Mouse (Mus musculus) left cerebral cortex, adult 8-10 months (tissue): ENCODE data around the gene Zfp654. TPM values are rescaled to one million over a fixed set of nuclear protein-coding genes. Genes with fewer than 3 reads are reported as not detected.

Experiments used
- DNase-seq, 2 experiments: peaks; one replicate each; pipeline ENCODE4 v3.0.0; 2022; ENCODE audit warnings: low spot score in 2 of 2
- total RNA-seq, 4 experiments: library from RNA; stranded (reverse); gene quantifications; 2 replicates each; pipeline ENCODE4 v1.2.4; 2022

Zfp654 gene
- total RNA-seq, 4 experiments from 2014 or later: 16.9 to 20.5 (median 18.3) TPM

DNA sequence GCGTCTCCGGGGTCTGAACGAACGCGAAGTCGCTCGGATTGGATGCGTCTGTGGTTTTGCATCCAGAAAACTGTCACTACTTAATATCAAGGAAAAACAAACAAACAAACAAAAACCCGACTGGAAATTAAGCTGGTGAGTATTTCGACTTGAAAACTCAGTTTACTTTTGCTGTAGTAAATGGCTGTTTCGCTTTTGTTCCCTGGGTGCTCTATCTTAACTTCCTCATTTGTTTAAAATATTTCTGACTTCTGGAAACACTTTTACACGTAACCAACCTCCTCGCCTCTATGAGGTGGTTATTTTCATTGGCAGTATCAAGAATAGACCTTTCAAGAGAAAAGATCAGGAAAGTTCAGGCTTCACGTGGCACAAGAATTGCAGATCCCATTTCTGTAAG is 1.4 kb upstream of the Zfp654 start:
- DNase-seq: no peak

DNA sequence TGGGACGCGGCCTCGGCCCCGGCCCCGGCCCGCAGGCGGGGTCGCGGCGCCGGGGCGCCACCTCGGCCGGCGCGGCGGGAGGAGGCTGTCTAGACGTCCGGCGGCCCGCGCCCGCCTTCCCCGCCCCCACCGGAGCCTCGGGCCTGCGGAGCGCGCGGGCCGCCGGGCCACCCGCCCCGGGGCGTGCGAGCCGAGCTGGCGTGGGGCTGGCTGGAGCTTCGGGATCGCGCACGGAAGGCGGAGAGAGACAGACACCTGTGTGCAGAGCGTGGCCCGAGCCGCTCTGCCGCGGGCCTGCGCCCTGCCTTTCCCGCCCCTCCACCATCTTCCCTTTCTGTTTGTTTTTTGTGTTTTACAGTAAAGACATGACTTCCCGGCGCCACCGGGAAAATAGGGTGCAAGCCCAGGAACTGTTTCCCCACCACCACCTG is 1.0 kb upstream of the Zfp654 start:
- peak; percentile 15 to 18 for DNase-seq

DNA sequence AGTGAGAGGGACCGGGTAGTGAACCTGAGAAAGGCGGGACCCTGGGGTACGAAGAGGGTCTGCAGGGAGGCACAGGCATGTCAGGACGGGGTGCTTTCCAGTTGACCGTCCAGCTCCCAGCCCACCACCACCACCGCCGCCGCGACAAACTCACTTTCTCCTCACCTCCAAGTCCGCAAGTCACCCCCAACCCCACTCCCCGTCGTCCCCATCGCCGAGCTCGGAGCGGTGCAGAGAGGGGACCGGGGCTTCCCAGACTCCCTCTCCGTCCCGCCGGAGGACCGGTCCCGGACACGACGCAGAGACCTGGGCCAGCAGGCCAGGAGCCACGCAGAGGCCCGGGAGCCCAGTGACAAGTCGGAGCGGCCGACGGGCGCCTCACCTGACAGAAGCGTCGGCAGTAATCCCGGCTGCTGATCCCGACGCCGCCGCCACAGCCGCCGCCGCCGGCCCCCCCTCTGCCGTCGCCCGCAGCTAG is 328 bp downstream of the Zfp654 start:
- no peak for DNase-seq

DNA sequence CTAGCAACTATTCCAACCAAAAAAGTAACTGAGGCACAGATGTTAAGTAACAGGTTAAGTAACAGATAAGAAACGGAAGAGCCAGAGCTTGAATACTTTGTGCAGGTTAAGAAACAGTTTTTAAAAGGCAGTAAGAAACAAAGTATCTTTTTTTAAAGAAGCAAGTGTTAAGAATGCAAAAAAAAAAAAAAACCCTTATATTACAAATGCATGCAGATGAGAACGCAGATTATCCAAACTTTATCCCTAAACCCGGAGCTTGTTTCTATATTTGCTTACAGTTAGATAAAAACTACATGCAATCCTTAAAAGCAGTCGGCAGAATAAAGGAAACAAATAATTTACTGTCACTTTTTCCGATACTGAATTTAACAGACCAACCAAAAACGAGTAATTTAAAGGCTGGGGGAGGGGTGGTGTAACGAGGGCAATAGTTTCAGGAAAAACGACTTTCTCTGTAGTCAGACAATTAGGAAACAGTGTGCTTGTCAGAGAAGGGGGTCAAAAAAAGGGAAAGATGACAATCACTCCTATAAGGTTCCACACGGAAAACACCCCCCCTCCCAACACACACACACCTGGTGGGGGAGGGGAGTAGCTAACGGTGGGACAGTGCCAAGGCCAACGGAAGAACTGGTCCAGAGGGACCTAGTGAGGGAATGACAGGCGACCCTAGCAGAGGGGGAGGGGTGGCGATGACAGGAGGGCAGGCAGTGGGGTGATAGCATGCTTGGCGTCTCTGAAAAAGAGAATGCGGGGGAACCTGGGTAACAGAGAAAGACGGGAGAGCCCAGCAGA is 966 bp downstream of the Zfp654 start:
- DNase-seq: peak in 1 of 2 experiments; percentile 43

DNA sequence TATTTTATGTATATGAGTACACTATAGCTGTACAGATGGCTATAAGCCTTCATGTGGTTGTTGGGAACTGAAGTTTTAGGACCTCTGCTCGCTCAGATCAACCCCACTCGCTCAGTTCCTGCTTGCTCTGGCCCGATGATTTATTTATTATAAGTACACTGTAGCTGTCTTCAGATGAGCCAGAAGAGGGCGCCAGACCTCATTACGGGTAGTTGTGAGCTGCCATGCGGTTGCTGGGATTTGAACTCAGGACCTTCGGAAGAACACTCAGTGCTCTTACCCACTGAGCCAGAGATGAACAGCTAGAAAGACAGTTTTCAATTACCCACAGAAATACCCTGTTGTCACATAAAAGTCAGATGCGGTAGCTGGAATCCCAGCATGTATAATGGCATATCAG is 5.5 kb downstream of the Zfp654 start:
- DNase-seq: no peak

DNA sequence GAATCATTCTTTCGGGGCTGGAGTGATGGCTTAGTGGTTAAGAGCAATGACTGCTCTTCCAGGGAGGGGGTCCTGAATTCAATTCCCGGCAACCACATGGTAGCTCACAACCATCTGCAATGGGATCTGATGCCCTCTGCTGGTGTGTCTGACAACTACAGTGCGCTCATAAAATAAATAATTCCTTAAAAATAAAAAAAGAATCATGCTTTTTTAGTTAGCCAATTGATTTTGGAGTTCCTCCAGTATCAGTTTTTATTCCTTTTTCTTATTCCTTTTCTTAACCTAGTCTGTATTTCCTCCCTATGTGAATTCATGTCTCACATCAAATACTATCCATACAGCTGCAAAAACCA is 9.1 kb downstream of the Zfp654 start:
- no peak for DNase-seq

DNA sequence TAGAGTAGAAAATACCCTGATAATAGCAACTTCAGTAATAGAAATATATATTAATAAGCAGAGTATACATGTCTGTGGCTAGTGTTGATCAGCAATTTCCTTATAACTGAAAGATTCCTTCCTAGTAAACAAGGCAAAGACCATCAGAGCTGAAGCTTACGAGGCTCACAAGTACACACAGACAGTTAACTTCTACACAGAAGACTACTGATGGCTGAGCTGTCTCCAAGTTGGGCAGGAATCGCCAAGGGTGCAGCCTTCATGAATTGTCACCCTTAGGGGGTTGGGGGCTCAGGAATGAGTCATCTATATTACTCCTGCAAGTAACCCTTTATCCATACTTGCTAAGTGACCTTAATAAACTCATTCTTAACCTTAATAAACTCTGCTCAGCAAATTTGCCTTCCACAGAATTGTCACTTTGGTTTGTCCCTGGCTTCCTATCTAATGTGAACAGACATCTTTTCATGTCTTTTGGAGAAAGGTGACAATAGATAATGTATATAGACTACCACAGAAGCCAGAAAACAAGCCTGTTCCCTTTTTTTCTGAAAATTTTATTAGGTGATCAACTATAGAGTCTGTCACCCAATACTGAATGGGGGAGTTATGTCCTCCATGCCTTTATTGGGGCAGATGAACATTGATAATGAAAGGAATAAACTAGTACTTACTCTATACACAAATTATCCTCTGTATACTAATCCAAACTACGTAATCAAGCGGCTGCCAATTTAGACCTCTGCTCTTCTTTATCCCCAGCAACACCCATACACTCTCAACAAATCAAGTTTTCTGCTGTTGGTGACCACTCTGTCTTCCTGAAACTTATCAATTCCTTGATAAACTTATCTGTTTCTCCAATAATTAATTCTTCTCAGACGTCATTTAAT is 9.7 kb downstream of the Zfp654 start:
- DNase-seq: no peak

DNA sequence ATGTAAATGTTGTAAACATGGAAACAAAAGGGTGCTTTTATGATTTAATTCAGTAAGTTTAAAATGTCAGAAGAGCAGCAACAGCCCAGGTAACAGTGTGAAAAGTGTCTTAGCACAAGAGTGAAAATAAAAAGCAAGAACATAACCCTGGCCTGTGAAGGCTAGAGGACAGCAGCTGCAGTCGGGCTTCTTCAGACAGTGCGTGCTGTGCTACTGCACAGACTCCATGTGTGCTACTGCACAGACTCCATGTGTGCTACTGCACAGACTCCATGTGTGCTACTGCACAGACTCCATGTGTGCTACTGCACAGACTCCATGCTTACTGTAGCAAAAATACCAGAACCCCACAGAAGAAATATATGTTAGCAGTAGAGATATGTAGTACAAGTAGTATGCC is 14.7 kb downstream of the Zfp654 start:
- no peak for DNase-seq

DNA sequence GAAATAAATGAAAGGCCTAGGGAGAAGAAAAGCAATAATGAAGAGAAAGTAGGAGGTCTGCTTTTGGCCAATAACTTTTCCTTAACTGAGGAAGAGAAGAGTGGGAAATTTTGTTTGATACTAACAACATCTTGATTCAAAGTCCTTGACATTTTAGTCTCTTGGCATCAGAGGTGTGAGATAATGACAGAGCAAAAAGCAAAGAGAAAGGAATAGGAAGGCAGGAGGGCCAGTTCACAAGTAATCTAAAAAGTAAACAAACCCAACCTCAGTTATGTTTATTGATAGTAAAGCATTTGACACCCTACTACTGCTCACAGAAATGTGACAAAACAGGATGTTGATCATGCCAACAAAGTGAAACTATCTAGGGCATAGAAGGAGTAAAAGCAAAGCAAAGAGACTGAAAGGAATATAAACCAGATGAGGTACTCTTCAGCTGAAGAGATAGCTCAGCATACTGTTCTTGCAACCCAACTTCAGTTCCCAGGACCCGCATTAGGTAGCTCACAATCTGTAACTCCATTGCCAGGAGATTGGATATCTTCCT is 15.4 kb downstream of the Zfp654 start:
- no peak for DNase-seq

DNA sequence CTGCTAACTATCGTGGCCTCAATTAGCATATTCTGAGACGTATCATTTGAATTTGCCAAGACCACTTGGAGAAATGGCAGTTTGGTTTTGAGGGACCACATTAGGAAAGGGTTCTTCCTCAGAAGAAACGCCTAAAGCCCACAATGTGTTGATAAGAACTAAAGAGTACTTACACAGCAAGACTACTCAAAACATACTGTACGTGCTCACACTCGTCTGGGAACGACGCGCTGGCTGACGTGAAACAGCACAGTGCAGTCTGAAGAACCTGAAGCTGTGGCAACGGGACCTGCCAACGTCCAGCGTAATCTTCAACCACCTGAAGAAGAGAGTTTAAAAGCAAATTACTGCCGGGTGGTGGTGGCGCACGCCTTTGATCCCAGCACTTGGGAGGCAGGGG is 21.2 kb downstream of the Zfp654 start:
- no peak for DNase-seq

DNA sequence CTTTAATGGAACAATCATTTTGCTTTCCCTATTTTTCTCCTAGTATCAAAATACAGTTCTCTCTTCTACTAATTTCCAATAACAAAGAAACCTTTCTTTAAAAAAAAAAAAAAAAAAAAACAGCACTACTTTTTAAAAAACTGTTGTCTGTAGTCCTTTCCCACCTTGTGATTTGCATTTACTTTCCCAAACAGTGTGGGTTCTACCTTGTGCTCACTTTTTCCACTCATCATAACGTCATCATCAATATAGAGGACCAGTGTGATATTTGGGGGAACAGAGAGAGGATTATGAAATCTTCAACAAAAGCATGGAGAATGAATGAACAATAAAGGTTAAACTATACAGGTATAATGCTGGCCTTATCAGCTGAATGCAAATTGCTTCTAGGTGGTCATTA is 27.0 kb downstream of the Zfp654 start:
- DNase-seq: no peak

DNA sequence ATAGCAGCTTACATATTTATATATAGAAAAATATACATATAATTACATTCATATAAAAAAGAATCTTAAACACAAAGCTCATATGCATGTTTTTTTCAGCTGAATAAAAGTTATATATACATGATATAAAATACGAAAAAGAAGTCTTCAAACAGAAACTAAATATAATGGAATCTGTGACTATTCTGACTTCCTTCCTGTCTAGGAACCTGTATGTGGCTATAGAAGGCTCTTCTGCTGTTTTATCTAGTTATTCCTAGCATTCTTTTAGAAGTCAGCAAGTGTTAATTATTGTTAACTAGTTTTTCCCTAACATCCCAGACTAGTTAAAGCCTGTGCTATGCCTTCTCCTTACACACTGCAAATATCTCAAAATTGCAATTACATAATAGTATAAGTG is 27.6 kb downstream of the Zfp654 start:
- no peak for DNase-seq

DNA sequence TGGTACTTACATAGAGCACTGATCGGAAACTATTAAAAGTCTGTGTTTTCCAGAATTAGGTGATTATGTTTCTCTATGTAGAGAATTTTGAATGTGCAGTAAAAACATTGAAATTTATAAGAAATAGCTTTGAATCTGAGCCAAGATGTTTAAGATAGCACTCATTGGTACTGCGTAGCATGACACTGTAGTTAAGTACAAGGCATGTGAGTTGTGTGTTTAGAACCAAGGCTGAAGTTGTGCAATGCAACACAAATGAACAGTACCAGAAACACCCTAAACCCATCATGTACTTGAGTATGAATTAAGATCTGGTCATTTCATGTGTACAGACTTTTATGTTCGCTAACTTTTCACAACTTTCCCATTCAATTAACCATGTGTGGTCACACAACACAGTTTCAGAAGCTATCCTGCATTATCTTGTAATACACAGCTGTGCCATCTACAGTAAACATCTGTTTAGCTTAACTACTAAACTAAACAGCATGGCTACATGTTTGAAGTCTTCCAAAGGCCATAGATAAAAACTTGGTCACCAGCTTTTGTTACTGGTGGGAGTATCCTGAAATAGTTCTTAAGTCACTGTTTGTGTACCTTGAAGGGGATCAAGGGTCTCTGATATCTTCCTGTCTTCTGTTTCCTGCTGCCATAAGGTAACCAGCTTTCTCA is 34.2 kb downstream of the Zfp654 start:
- DNase-seq: no peak

DNA sequence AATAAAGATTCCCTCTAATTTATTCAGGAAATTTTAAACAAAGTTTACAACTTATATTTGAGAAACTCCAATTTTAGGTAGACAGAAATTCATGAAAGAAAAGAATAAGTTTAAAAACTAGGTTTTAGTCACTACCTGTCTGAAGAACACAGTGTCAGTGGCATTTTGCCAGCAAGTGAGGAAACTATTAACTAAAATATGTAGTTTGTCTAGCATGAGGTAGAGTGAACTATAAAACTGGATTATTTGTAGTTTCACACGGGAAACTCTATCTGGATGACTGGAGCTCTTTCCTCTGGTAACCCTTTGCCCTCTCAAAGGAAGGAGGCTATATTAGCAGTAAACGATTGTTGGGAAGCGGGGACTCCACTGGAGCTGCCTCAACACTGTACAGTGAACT is 48.4 kb downstream of the Zfp654 start:
- DNase-seq: no peak

DNA sequence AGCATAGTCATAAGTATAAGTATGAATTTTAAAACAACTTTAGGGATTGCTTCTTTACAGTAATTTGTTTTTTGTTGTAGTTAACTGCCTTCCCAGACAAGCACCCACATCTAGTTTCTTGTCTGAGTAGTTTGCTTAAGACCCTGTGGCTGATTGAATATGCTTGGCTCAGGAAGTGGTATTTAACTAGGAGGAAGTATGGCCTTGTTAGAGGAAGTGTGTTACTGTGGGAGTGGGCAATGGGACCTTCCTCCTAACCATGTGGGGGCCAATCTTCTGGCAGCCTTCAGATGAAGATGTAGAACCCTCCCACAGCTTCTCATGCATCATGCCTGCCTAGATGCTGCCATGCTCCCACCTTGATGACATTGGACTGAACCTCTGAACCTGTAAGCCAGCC is 49.8 kb downstream of the Zfp654 start:
- DNase-seq: no peak

DNA sequence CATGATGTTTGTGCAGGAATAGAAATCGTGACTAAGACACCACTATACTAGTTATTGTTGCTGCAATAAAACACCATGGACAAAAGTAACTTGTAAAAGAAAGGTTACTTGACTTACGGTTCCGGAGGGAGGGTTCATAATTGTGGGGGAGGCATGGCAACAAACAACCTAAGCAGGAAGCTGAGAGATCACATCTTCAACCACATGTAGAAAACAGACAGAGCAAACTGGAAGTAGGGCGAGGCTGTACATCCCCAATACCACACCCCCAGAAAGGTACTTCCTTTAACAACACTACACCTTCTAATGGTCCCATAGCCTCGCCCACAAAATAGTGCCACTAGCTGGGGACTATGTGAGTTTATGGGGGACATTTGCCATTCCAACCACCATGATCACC is 51.1 kb downstream of the Zfp654 start:
- DNase-seq: no peak

DNA sequence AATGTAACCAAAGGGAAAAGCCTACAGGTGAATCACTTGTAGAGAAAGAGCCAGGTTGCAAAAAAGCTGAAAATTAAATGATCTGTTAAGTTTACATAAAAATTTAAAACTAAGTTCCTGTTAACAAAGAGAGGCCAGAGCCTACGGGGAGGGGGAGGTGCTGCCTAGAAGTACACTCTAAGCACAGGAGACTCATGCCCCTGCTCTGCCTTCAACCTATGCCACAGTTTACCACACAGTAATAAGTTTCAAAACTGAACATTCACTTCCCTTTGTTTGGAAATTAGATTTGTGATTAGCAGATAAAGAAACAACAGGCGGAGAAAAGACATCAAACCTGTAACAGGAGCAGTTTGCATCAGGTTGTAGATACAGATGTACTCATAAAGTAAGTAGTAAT is 56.6 kb downstream of the Zfp654 start:
- DNase-seq: no peak

DNA sequence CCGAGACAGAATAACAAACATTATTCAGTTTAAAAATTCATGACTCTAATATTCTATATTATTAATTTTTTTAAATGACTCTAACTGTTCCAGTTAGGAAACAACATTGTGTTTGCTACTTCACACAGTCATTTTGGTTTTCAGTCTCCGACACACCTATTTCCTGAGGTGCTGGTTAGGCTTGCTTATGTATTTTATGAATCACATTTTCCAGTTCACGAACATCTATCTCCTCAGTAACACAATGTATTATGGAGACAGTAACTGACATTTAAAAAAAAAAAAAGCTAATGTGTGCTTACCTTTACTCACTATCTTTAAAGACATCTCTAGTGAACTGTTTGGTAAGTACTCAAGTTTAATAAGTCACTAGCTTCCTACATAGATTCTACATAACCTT is 61.7 kb downstream of the Zfp654 start:
- no peak for DNase-seq

DNA sequence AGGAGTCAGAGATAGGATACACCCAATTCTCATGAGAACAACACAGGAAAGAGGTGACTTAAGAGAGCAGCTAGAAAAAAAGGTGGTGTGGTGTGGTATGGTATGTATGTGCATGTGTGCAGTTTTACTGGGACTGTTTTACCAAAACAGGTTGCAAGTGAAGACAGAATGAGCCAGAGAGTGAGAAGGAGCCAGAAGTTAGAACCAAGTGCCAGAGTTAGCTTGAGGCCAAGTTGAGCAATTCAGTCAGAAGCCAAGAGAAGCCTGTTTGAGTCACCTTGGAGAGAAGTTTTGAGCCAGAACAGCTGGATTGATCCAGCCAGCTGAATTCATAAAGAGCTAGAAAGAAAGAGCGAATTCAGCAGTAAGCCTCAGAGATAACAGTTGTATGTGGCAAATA is 75.9 kb downstream of the Zfp654 start:
- no peak for DNase-seq

DNA sequence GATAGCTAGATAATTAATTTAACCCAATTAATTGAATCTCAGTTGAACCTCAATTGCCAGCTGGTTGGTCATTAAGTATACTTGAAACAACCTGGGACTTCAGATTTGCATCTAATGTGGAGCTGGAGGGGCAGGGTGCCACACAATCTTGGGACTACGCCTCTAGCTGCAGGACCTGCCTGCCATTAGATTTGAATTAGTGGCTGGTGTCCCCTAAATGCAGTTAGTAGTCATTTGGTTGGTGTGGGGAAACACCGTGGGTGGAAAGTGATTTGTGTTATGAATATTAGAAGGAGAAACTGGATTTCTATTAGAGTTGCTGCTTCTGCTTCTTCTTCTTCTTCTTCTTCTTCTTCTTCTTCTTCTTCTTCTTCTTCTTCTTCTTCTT is 80.0 kb downstream of the Zfp654 start:
- no peak for DNase-seq

DNA sequence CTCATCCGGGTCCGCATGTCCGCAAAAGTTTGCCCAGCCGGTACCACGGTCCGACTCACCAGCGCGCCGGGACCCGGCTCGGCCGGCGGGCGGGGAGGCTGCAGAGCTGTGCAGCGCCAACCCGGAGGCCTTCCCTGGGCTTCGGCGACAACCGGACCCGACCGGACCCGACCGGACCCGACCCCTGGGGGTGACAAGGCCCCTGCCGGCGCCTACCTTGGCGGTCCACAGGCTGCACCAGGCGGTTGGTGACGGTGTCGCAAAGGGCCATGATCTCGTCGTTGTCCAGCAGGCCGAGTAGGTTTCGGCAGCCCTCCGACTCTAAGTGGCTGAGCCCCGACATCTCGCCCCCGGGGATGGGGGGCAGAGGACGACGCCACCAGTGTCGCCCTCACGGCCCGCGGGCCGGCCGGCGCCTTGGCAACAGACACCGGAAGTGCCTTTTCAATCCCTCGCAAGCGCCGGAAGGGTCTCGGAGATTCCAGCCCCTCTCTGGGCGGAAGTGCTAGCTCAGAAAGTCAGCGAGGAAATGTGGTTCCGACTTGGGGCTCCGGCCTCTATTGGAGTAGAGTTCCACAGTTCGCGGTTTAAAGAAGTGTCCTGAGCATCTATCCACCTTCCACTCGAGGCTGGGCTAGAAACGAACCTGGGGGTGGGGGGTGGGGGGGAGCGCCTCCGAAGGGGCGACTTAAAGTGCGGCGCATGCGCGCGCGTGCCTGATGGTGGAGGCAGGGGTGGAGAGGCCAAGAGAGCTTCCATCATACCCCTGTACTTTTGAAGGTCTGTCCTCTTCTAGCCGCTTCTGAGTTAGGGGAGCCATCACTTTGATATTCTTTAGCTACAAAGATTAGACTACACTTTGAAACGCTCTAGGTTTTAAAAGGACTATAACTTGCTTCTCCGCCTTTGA is 80.7 kb downstream of the Zfp654 start, which contains the start of gene 4930453N24Rik:
Gene 4930453N24Rik, minus strand, starts transcription at position 641 of the 910 bp plus-strand sequence.
- DNase-seq: peak; percentile 74 to 81
